Mouse (Mus musculus) cerebellum, adult 2 months (tissue): Measurements from ENCODE around the gene Bid.

ENCODE experiments used
- CTCF ChIP-seq: fragments of 200-500 bp; IDR thresholded peaks from 2 replicates; pipeline ENCODE4 v1.5.1; 2011; ENCODE audit warnings: low read depth, mild to moderate bottlenecking, control low read depth, low read length, moderate library complexity, borderline replicate concordance; ENCODE audit not compliant: insufficient read depth
- POLR2A ChIP-seq: fragments of 200-500 bp; IDR thresholded peaks from 2 replicates; pipeline ENCODE4 v1.6.1; 2011; ENCODE audit warnings: low read length, control low read depth, borderline replicate concordance; ENCODE audit not compliant: insufficient read depth

GRCm38 (mm10) chr6:120952475-120952874 lies 35.8 kb upstream of the Bid start:
- TF ChIP-seq POLR2A (no peak), CTCF (no peak)
